Mouse (Mus musculus) E14TG2a.4 (cell line): ENCODE data around the gene Gm17190.

Experiments used
- CTCF ChIP-seq: conservative IDR thresholded peaks from 2 replicates; pipeline ENCODE4 v1.5.1; 2014; ENCODE audit warnings: low read length
- NANOG ChIP-seq: IDR thresholded peaks from 2 replicates; pipeline ENCODE4 v1.6.1; 2014; ENCODE audit warnings: borderline replicate concordance, low read length, mixed read lengths
- POU5F1 ChIP-seq: IDR thresholded peaks from 2 replicates; pipeline ENCODE4 v1.6.1; 2014; ENCODE audit warnings: low read length, borderline replicate concordance

- TF ChIP-seq CTCF = no peak
- TF ChIP-seq NANOG = no peak
- TF ChIP-seq POU5F1 = no peak
These were observed 30.9 kb downstream of the Gm17190 start for GRCm38 (mm10) chr13:96112711-96113110.
